Mouse (Mus musculus): ENCODE data around the gene Brap. TPM values are rescaled to one million over a fixed set of nuclear protein-coding genes. Genes with fewer than 3 reads are reported as not detected.

The Brap gene
- polyA plus RNA-seq, 1 experiment from 2014 or later, result 40.9 TPM

- Histone ChIP-seq H3K4me1 (ENCODE audit: insufficient read depth) (0 out of 2 replicates have a peak, but pooled peaks cover 7% of the 10 kb centered on the region), H3K27me3 (ENCODE audit: insufficient read depth, low read length) (no peaks in the 10 kb centered on the region), H3K4me3 (ENCODE audit: low read depth, low read length) (peak overlapping the region; percentile 96), H3K36me3 (ENCODE audit: insufficient read depth) (peaks cover 33% of the 10 kb centered on the region), H3K27ac (ENCODE audit: low read depth) (peak overlapping the region; percentile 54; the same call in 1 of the 2 replicates), H3K4me2 (peak overlapping the region; percentile 90), H3K9me3 (ENCODE audit: low read depth, low read length) (no peaks in the 10 kb centered on the region), H3K9ac (peak overlapping the region; percentile 94)
- under 1% methylated on average over 26 of the region's 26 CpGs for WGBS
- ATAC-seq (ENCODE audit: insufficient read depth) (no peak), DNase-seq (peak; percentile 17)
- no peak for TF ChIP-seq CTCF (IDR thresholded peaks at IDR 0.05; ENCODE audit: low read depth)
Observed at GRCm38 (mm10) chr5:121660897-121661254, 513 bp downstream of the Brap start.

GRCm38 (mm10) chr5:121661494-121661893 lies 1.1 kb downstream of the Brap start:
- H3K27me3 ChIP-seq (ENCODE audit: insufficient read depth, low read length), result no peaks in the 10 kb centered on the region
- peak overlapping the region; percentile 94 for H3K9ac ChIP-seq
- TF ChIP-seq CTCF (IDR thresholded peaks at IDR 0.05; ENCODE audit: low read depth), result no peak
- H3K4me2 ChIP-seq, result peak overlapping the region; percentile 90
- H3K4me3 ChIP-seq (ENCODE audit: low read depth, low read length), result peak overlapping the region; percentile 96
- H3K36me3 ChIP-seq (ENCODE audit: insufficient read depth), result peaks cover 38% of the 10 kb centered on the region
- H3K27ac ChIP-seq (ENCODE audit: low read depth), result no peak overlapping the region
- no peaks in the 10 kb centered on the region for H3K9me3 ChIP-seq (ENCODE audit: low read depth, low read length)
- ATAC-seq (ENCODE audit: insufficient read depth), result no peak
- 83% methylated on average over 5 of the region's 5 CpGs for WGBS
- DNase-seq, result no peak
- 0 out of 2 replicates have a peak, but pooled peaks cover 7% of the 10 kb centered on the region for H3K4me1 ChIP-seq (ENCODE audit: insufficient read depth)

GRCm38 (mm10) chr5:121663456-121663855 lies 3.1 kb downstream of the Brap start:
- H3K4me2 ChIP-seq, result no peak overlapping the region
- no peak for ATAC-seq (ENCODE audit: insufficient read depth)
- peaks cover 50% of the 10 kb centered on the region for H3K36me3 ChIP-seq (ENCODE audit: insufficient read depth)
- no peaks in the 10 kb centered on the region for H3K27me3 ChIP-seq (ENCODE audit: insufficient read depth, low read length)
- H3K4me1 ChIP-seq (ENCODE audit: insufficient read depth), result 0 out of 2 replicates have a peak, but pooled peaks cover 7% of the 10 kb centered on the region
- no peak for DNase-seq
- no peak for TF ChIP-seq CTCF (IDR thresholded peaks at IDR 0.05; ENCODE audit: low read depth)
- WGBS, result 78% methylated on average over 8 of the region's 8 CpGs
- no peak overlapping the region for H3K4me3 ChIP-seq (ENCODE audit: low read depth, low read length)
- no peak overlapping the region for H3K9ac ChIP-seq
- no peaks in the 10 kb centered on the region for H3K9me3 ChIP-seq (ENCODE audit: low read depth, low read length)
- H3K27ac ChIP-seq (ENCODE audit: low read depth), result no peak overlapping the region

- 86% methylated on average over 6 of the region's 6 CpGs for WGBS
- Histone ChIP-seq H3K4me1 (ENCODE audit: insufficient read depth) (0 out of 2 replicates have a peak, but pooled peaks cover 7% of the 10 kb centered on the region), H3K9me3 (ENCODE audit: low read depth, low read length) (no peaks in the 10 kb centered on the region), H3K9ac (no peak overlapping the region), H3K36me3 (ENCODE audit: insufficient read depth) (peaks cover 50% of the 10 kb centered on the region), H3K27me3 (ENCODE audit: insufficient read depth, low read length) (no peaks in the 10 kb centered on the region), H3K27ac (ENCODE audit: low read depth) (no peak overlapping the region), H3K4me2 (no peak overlapping the region), H3K4me3 (ENCODE audit: low read depth, low read length) (no peak overlapping the region)
- no peak for ATAC-seq (ENCODE audit: insufficient read depth)
- no peak for DNase-seq
- TF ChIP-seq CTCF (IDR thresholded peaks at IDR 0.05; ENCODE audit: low read depth), result no peak
Observed at GRCm38 (mm10) chr5:121664078-121664477, 3.7 kb downstream of the Brap start.

GRCm38 (mm10) chr5:121664971-121665370 lies 4.6 kb downstream of the Brap start:
- no peak for TF ChIP-seq CTCF (IDR thresholded peaks at IDR 0.05; ENCODE audit: low read depth)
- Histone ChIP-seq H3K4me1 (ENCODE audit: insufficient read depth) (0 out of 2 replicates have a peak, but pooled peaks cover 4% of the 10 kb centered on the region), H3K9me3 (ENCODE audit: low read depth, low read length) (no peaks in the 10 kb centered on the region), H3K4me3 (ENCODE audit: low read depth, low read length) (no peak overlapping the region), H3K4me2 (no peak overlapping the region), H3K9ac (no peak overlapping the region), H3K27me3 (ENCODE audit: insufficient read depth, low read length) (no peaks in the 10 kb centered on the region), H3K27ac (ENCODE audit: low read depth) (no peak overlapping the region), H3K36me3 (ENCODE audit: insufficient read depth) (peaks cover 51% of the 10 kb centered on the region)
- WGBS, result 94% methylated on average over 9 of the region's 9 CpGs
- no peak for ATAC-seq (ENCODE audit: insufficient read depth)
- DNase-seq, result no peak

- peaks cover 53% of the 10 kb centered on the region for H3K36me3 ChIP-seq (ENCODE audit: insufficient read depth)
Observed at GRCm38 (mm10) chr5:121667067-121667466, 6.7 kb downstream of the Brap start.

DNA sequence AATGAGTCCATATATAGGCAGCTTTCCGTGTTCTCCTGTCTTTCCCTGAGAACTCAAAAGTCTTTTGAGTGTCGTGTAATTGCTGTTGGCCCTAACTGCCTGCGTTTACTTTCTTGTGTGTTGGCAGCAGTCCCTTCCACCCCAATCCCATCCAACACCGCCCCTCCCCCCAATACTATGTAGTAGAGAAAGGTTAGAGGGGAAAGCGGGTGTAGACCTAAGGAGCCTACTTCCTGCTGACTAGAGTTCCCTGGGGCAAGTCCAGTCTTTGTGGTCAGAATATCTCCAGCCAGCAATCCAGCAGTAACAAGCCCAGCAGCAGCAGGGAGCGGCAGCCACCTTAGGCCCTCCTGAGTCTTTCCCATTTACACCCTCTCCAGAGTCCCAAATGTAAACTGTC lies 8.0 kb downstream of the Brap start:
- ATAC-seq (ENCODE audit: insufficient read depth) (no peak), DNase-seq (peak; percentile 11)
- H3K27ac ChIP-seq (ENCODE audit: low read depth), result no peak overlapping the region
- H3K9ac ChIP-seq, result no peak overlapping the region
- H3K9me3 ChIP-seq (ENCODE audit: low read depth, low read length), result no peaks in the 10 kb centered on the region
- no peak for TF ChIP-seq CTCF (IDR thresholded peaks at IDR 0.05; ENCODE audit: low read depth)
- H3K4me1 ChIP-seq (ENCODE audit: insufficient read depth), result no peaks in the 10 kb centered on the region
- no peak overlapping the region for H3K4me3 ChIP-seq (ENCODE audit: low read depth, low read length)
- 56% methylated on average over 6 of the region's 6 CpGs for WGBS
- H3K27me3 ChIP-seq (ENCODE audit: insufficient read depth, low read length), result no peaks in the 10 kb centered on the region
- H3K36me3 ChIP-seq (ENCODE audit: insufficient read depth), result peaks cover 50% of the 10 kb centered on the region
- no peak overlapping the region for H3K4me2 ChIP-seq

More at GRCm38 (mm10) chr5:121667067-121667466, 6.7 kb downstream of the Brap start:
- DNase-seq (no peak), ATAC-seq (ENCODE audit: insufficient read depth) (no peak)
- Histone ChIP-seq H3K9ac (no peak overlapping the region), H3K4me1 (ENCODE audit: insufficient read depth) (no peaks in the 10 kb centered on the region), H3K4me2 (no peak overlapping the region), H3K4me3 (ENCODE audit: low read depth, low read length) (no peak overlapping the region), H3K9me3 (ENCODE audit: low read depth, low read length) (no peaks in the 10 kb centered on the region), H3K27ac (ENCODE audit: low read depth) (no peak overlapping the region), H3K27me3 (ENCODE audit: insufficient read depth, low read length) (no peaks in the 10 kb centered on the region)
- no peak for TF ChIP-seq CTCF (IDR thresholded peaks at IDR 0.05; ENCODE audit: low read depth)
- WGBS, result 74% methylated on average over 4 of the region's 4 CpGs
